Mouse (Mus musculus): ENCODE measurements around the gene 4930430F08Rik.

GRCm38 (mm10) chr10:100584178-100584577, 6.0 kb downstream of the 4930430F08Rik start:
- no peak for TF ChIP-seq CTCF (conservative IDR thresholded peaks at IDR 0.05; ENCODE audit: low read length)
- no peak for TF ChIP-seq POU5F1 (IDR thresholded peaks at IDR 0.05; ENCODE audit: borderline replicate concordance, low read length)
- no peak for TF ChIP-seq NANOG (IDR thresholded peaks at IDR 0.05; ENCODE audit: borderline replicate concordance, low read length)
